Mouse (Mus musculus): Measurements from ENCODE around the gene Jazf1.
A peak's percentile ranks its signal among the peaks of the same experiment; 100 is the strongest.

Gene Jazf1

DNA sequence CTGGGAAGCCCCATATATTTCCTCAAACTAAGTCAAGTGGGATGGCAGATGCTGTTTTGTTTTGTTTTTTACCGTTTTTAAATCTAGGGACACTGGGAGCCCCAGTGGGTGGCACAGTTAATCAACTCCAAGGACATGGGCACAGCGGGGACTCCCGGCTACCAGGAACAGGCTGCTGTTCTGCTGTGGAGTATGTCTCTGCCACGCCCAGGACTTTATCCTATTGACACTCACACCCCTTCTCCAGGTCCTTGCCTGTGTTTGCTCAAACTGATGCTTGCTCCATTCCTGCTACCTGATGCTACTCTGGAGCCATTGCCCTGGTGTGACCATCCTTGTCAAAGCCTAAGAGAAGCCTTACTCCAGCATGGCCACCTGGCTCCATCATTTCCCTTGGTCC is 277.6 kb downstream of the Jazf1 start:
- no peak for DNase-seq

DNA sequence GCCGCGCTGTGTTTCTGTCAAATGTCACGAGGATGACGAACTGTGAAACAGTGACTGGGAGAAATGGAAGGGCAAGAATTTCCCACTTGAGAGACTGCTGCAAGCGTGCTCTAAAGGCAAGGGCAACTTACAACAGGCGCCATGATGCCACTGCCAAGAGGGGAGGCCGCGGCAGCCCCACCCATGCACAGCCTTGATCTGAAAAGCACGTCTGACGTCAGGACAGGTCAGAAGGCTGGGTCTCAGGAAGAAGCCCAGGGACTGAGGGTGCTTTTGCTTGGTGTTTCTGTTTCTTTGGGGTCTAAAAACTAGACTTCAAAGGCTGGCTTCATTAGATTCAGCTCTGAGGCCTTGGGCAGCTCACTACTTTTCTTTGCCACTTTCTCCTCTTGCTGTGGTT is 278.1 kb downstream of the Jazf1 start:
- DNase-seq: no peak

DNA sequence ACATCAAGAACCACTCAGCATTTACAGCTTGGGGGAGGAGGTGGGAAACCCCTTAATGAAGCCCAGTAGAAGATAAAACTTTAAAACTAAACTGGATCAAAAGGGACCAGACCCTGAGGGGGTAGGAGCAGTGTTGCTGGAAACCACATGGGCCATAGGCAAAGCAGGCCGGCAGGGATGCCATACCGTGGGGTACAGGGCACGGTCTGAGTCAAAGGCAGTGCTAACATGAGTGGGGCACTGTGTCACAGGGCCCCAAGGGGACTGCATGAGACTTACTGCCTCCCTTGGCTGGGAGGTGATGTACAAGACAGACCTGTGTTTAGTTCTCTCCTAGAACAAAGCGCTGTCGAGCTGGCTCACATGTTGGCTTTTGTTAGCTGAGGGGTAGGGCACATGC is 288.9 kb downstream of the Jazf1 start:
- DNase-seq: no peak

DNA sequence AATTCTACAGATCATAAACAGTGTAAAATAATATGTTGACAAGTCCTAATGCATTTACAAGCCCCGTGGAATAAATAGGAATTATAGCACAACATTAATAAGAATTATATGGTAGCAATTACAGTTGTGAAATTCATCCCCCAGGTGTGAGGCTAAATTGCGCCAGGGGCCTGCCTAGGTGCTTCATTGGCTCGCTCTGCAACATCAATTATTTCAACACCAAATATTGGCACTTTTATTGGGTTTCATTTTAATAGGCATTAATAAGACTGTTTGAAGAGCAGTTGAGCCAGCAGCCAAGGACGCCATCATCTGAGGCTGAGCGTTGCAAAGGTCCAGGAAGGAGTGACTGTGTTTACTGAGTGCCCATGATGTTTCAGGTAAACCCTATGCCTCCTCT is 289.9 kb downstream of the Jazf1 start:
- no peak for DNase-seq

DNA sequence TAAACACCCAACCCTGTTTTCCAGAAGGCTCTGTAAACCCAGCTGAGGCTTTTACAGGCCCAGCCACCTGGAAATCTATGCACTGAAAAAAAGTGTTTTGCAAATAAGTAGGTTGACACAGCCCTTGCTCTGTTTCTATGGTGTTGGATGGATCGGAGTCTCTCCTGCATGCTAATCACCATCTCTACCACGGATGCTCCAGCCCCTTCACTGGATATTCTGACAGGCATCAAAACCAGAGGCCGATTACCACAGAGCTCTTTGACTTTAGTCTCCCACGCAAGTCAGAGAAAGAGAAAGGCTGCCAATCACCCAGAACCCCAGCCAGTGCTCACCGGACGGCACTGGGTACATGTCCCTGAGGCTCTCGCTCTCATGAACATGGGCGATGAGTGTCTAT is 291.4 kb downstream of the Jazf1 start:
- DNase-seq: no peak

DNA sequence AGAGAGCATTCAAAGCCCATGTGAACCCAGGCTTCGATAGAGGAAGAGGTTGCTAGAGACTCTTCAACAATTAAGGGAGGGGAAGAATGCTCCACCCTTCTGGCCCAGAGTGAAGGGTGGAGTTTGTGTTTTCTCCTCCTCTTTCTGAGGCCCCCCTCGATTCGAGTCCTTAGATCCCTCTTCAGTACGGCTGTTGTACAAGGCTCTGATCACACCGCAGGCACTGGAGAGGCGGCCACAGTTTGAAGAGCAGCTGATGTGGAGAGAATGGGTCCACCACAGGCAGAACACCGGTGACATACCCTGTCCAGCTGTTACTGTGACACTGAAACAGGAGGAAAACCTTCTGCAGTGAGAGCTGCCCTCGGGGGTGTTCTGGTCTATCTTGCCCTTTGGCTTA is 292.5 kb downstream of the Jazf1 start:
- no peak for DNase-seq

DNA sequence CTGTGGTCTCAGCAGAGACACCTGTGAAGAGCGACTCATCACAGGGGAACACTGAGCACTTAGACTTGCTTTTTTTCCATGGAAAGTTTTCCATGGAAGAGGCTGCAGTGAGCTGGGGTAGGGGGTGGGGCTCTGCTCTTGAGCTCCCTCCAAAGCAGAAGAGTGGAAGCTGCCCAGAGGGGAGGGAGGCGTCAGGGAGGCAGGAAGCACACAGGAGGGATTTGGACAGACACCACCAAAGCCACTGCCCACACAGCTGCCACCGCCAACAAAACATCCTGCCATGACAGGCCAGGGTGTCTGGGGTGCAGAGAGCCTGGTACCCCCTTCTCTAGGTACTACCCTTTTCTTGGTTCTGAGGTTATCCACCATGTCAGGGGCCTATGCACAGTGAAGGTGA is 293.1 kb downstream of the Jazf1 start:
- no peak for DNase-seq

DNA sequence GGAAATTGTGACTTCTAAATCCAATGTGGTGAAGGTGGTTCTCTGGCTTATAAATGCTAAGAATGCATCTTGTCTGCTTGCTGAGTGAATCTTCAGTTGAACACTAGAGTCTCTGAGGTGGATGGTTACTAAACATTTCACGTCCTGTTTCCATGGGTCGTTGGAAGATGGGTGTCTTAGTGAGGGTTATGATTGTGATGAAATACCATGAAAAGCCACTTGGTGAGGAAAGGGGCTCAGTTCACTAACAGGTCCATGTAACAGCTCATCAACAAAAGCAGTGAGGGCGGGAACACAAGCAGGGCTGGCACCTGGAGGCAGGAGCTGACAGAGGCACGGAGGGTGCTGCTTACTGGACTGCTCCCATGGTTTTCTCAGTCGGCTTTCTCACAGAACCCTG is 295.3 kb downstream of the Jazf1 start:
- no peak for DNase-seq

DNA sequence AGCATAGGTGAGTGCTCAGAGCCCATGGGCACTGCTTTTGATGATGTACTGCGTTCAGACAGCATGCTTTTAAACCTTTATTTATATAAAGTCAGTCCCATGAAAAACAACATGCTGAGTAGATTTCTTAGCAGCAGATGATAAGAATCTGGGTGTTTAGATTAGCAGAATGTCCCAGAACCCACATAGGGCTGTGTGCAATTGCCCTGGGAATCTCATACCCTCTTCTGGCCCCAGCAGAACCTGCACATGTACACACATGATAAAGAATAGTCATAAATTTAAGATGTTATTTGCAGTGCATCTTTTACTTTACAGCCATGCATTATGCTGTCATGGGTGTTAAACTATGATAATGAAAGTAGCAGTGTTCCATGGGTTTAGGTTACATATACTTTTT is 297.6 kb downstream of the Jazf1 start:
- no peak for DNase-seq

DNA sequence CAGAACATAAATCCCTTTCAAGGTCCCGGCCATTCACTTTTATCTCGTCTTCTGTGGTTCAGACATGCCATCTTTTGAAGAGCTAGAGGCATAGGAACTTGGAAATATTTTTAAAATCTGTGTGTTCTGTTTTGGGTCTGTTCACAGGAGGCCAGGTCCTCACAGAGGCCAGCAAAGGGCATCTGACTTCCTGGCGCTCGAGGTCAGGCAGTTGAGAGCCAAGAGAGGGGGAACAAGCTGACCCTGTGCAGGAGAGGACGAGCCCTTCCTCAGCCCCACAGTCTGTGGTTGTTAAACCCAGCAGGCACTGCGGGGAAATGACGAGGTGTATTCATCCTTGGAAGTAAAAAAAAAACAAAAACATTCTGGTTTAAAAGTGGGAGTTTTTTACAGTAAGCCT is 303.2 kb downstream of the Jazf1 start:
- no peak for DNase-seq

DNA sequence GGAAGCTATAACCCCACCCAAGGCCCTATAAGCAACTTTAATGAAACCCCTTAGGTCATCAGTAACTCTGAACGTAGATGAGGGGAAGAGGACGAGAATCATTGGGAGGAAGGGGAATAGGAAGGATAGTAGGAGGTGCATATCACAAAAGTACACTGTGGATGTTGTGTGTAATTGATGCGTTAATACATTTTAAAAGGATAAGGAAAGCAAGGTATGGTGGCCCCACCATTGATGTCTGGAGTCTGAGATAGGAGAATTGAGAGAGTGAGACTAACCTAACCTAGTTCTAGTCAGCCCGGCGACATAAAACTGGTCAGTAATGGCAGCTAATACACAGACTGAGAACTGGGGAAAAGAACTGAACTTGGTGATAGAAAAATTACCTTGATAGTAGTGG is 315.6 kb downstream of the Jazf1 start:
- DNase-seq: no peak

DNA sequence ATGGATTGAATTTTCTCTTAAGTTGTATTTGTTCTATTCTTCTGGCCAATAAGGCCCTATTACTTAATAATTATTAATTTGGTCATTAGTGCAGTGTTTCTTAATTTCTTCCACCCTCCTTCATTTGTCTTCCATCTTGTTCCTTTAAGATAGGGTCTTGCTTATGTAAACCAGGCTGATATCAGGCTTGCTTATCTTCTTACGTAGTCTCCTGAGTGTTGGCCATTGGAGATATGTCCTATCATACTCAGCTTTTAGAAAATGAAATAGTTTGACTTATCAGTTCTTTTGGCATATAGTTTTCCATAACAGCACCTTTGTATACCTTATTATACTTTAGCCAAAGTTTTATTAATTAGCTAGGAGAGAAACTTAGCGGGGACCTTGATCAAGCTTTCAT is 333.8 kb downstream of the Jazf1 start:
- no peak for DNase-seq

DNA sequence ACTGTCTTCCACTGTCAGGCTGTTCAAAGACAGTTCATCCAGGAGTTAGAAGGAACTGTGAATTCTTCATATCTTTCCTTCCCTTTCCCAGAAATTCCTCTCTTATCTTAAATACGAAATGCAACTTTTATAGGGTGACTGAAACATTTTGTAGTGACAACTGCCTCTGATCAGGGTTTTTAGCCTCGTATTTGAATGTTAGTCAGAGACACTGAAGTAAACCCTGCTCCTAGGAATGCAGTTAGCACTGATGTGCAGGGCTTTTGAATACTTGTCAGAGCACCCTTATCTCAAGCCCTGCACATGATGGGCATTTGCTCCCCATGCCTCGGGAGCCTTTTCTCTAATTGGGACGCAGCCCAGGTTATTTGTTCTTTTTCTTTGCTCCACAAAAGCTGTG is 338.1 kb downstream of the Jazf1 start:
- DNase-seq: no peak

DNA sequence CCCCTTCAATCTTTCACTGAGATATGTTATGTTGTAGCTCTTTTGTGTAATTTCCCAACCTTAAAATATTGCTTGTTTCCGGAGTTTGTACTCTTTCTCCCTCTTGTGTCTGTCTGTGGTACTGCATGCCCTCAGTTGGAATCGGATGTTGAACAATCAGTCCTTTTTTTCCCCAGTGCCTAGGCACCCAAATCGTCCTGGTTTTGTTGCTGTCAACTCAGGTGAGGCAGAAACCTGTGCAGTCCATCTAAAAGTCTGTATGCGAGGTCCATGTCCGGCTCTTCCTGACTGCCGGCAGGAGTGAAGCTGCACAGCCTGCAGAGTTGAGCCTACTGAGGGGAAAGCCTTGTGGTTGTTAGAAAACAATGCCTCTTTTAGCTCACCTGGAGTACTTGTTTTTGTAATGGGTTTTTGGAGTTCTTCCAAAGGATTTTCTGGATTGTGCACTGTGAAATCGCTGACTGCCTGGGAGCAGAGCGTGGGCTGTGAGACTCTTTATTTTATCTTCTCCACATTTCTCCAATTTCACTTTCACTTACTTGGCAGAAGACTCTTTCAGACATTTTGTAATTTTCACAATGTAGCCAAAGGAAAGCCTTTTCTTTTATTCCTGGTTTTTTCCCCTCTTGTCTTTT is 343.5 kb downstream of the Jazf1 start:
- peak; percentile 55 for DNase-seq

All from right cerebral cortex, postnatal 14 days (tissue).